Mouse (Mus musculus) limb, embryonic 14.5 days (tissue): ENCODE data around the gene Ccr7. TPM values are rescaled to one million over a fixed set of nuclear protein-coding genes. Genes with fewer than 3 reads are reported as not detected.
A peak's percentile ranks its signal among the peaks of the same experiment; 100 is the strongest.

Experiments
- ATAC-seq: fragments of 200-750 bp; cut with Nextera tagmentation; 2 replicates; pipeline ENCODE4 v1.8.0; 2017; ENCODE audit warnings: low read depth, moderate number of reproducible peaks, moderate TSS enrichment; ENCODE audit not compliant: low FRiP score
- DNase-seq: peaks from one replicate; pipeline ENCODE4 v3.0.0-alpha.2; 2015; ENCODE audit warnings: low spot score
- H3K27ac ChIP-seq: fragments of 300-500 bp; sonication (generic); replicated peaks from 2 replicates; pipeline ENCODE4 v1.5.1; 2014; ENCODE audit warnings: low read depth, mild to moderate bottlenecking, low read length, moderate library complexity, mixed read lengths
- H3K27me3 ChIP-seq: fragments of 300-500 bp; sonication (generic); 2 replicates; pipeline ENCODE4 v1.6.1; 2014; ENCODE audit warnings: low read length, mixed read lengths; ENCODE audit not compliant: control insufficient read depth, insufficient read depth
- H3K36me3 ChIP-seq: fragments of 300-500 bp; sonication (generic); 2 replicates; pipeline ENCODE4 v1.6.1; 2014; ENCODE audit warnings: mild to moderate bottlenecking, low read length, moderate library complexity, mixed read lengths; ENCODE audit not compliant: control insufficient read depth, insufficient read depth
- H3K4me1 ChIP-seq: fragments of 300-500 bp; sonication (generic); 2 replicates; pipeline ENCODE4 v1.6.1; 2014; ENCODE audit warnings: antibody characterized with exemption, low read length, mixed read lengths; ENCODE audit not compliant: control insufficient read depth, insufficient read depth
- H3K4me2 ChIP-seq: fragments of 300-500 bp; sonication (generic); replicated peaks from 2 replicates; pipeline ENCODE4 v1.6.1; 2014; ENCODE audit warnings: low read depth, mild to moderate bottlenecking, low read length, moderate library complexity; ENCODE audit not compliant: severe bottlenecking
- H3K4me3 ChIP-seq: fragments of 300-500 bp; sonication (generic); replicated peaks from 2 replicates; pipeline ENCODE4 v1.5.1; 2014; ENCODE audit warnings: low read length
- H3K9ac ChIP-seq: fragments of 300-500 bp; sonication (generic); 2 replicates; pipeline ENCODE4 v1.6.1; 2014; ENCODE audit warnings: mild to moderate bottlenecking, low read depth, low read length, moderate library complexity; ENCODE audit not compliant: severe bottlenecking
- H3K9me3 ChIP-seq: fragments of 300-500 bp; sonication (generic); 2 replicates; pipeline ENCODE4 v1.6.1; 2016; ENCODE audit warnings: low read length; ENCODE audit not compliant: control insufficient read depth
- POLR2A ChIP-seq: fragments of 200-500 bp; IDR thresholded peaks from 2 replicates; pipeline ENCODE4 v1.8.0; 2012; ENCODE audit warnings: inconsistent platforms, mild to moderate bottlenecking, moderate library complexity, borderline replicate concordance; ENCODE audit not compliant: insufficient read depth, insufficient read length; ENCODE audit errors: extremely low read depth
- WGBS: fragments of 180-500 bp; shearing (Covaris S2); extraction: QIAGEN DNeasy Blood & Tissue Kit; methylation state at CpG from one replicate; pipeline ENCODE4 v1.1.7; 2014; 5-methylcytosine and 5-hydroxymethylcytosine counted together
- polyA plus RNA-seq, 2 experiments: library from polyadenylated mRNA; depleted of rRNA in 1 of 2; stranded (reverse) in 1 of 2; unstranded in 1 of 2; fragments of >200 nt; fragmentation: Nextera tagmentation in 1 of 2; extraction: Ambion mirVana in 1 of 2; gene quantifications; 2 replicates each; pipeline versions ENCODE4 v1.2.1 to v1.2.3; 2012 to 2014

The Ccr7 gene
- polyA plus RNA-seq, 2 experiments, result 0.65 to 0.94 TPM

GRCm38 (mm10) chr11:99132091-99132730 is 22.7 kb downstream of the Ccr7 start:
- Histone ChIP-seq H3K4me2 (peak overlapping the region; percentile 34), H3K4me3 (peak overlapping the region; percentile 6; the same call in 1 of the 2 replicates), H3K4me1 (peaks cover 59% of the 10 kb centered on the region), H3K27ac (peak overlapping the region; percentile 59), H3K27me3 (no peaks in the 10 kb centered on the region), H3K9ac (peak overlapping the region; percentile 37), H3K9me3 (no peaks in the 10 kb centered on the region), H3K36me3 (no peaks in the 10 kb centered on the region)
- TF ChIP-seq POLR2A, result no peak
- ATAC-seq (peak; percentile 80), DNase-seq (peak; percentile 73)
- WGBS, result under 1% methylated on average over 11 of the region's 11 CpGs

GRCm38 (mm10) chr11:99131463-99131840 is 23.4 kb downstream of the Ccr7 start:
- Histone ChIP-seq H3K27me3 (no peaks in the 10 kb centered on the region), H3K4me1 (peaks cover 61% of the 10 kb centered on the region), H3K4me3 (peak overlapping the region; percentile 6; the same call in 1 of the 2 replicates), H3K27ac (no peak overlapping the region), H3K9ac (peak overlapping the region; percentile 37; the same call in 1 of the 2 replicates), H3K4me2 (peak overlapping the region; percentile 34), H3K36me3 (no peaks in the 10 kb centered on the region), H3K9me3 (no peaks in the 10 kb centered on the region)
- TF ChIP-seq POLR2A, result no peak
- WGBS, result 37% methylated on average over 12 of the region's 12 CpGs
- no peak for ATAC-seq
- no peak for DNase-seq

- 54% methylated on average over 5 of the region's 5 CpGs for WGBS
- Histone ChIP-seq H3K4me3 (no peak overlapping the region), H3K27ac (no peak overlapping the region), H3K9me3 (no peaks in the 10 kb centered on the region), H3K4me2 (0 out of 2 replicates have a peak overlapping the region, but pooled peaks have one; percentile 34), H3K27me3 (no peaks in the 10 kb centered on the region), H3K4me1 (peaks cover 60% of the 10 kb centered on the region), H3K36me3 (no peaks in the 10 kb centered on the region), H3K9ac (no peak overlapping the region)
- no peak for TF ChIP-seq POLR2A
- ATAC-seq (no peak), DNase-seq (no peak)
These were observed 24.0 kb downstream of the Ccr7 start for GRCm38 (mm10) chr11:99130736-99131462.

GRCm38 (mm10) chr11:99129287-99129686 is 25.6 kb downstream of the Ccr7 start:
- DNase-seq, result no peak
- no peaks in the 10 kb centered on the region for H3K9me3 ChIP-seq
- H3K27me3 ChIP-seq, result no peaks in the 10 kb centered on the region
- ATAC-seq, result no peak
- TF ChIP-seq POLR2A, result no peak
- H3K4me2 ChIP-seq, result no peak overlapping the region
- WGBS, result 19% methylated on average over 2 of the region's 2 CpGs
- H3K4me3 ChIP-seq, result no peak overlapping the region
- H3K4me1 ChIP-seq, result peaks cover 56% of the 10 kb centered on the region
- no peak overlapping the region for H3K27ac ChIP-seq
- H3K36me3 ChIP-seq, result no peaks in the 10 kb centered on the region
- no peak overlapping the region for H3K9ac ChIP-seq

GRCm38 (mm10) chr11:99127785-99128682 is 26.8 kb downstream of the Ccr7 start:
- Histone ChIP-seq H3K4me3 (no peak overlapping the region), H3K9me3 (no peaks in the 10 kb centered on the region), H3K36me3 (no peaks in the 10 kb centered on the region), H3K4me1 (peaks cover 45% of the 10 kb centered on the region), H3K27ac (no peak overlapping the region), H3K9ac (no peak overlapping the region), H3K4me2 (no peak overlapping the region), H3K27me3 (no peaks in the 10 kb centered on the region)
- TF ChIP-seq POLR2A, result no peak
- ATAC-seq (no peak), DNase-seq (no peak)
- WGBS, result 79% methylated on average over 18 of the region's 18 CpGs
